Mouse (Mus musculus) CH12.LX (cell line): Measurements from ENCODE around the gene Ppm1l.

ENCODE experiments used
- CTCF ChIP-seq, 2 experiments: IDR thresholded peaks in 1 of 2; conservative IDR thresholded peaks in 1 of 2; 2 replicates each; pipeline ENCODE4 v1.5.1; 2011 to 2012; ENCODE audit warnings: low read depth in 2 of 2, low read length in 2 of 2, improper control_type of control experiment in 1 of 2, inconsistent platforms in 1 of 2, mild to moderate bottlenecking in 1 of 2, moderate library complexity in 1 of 2
- HCFC1 ChIP-seq: IDR thresholded peaks from 2 replicates; pipeline ENCODE4 v1.6.1; 2012; ENCODE audit warnings: low read depth, mild to moderate bottlenecking, inconsistent platforms, low read length, improper control_type of control experiment
- UBTF ChIP-seq: IDR thresholded peaks from 2 replicates; pipeline ENCODE4 v1.6.1; 2012; ENCODE audit warnings: low read depth, mild to moderate bottlenecking, inconsistent platforms, low read length, improper control_type of control experiment, moderate library complexity
- ZNF384 ChIP-seq: IDR thresholded peaks from 2 replicates; pipeline ENCODE4 v1.6.1; 2012; ENCODE audit warnings: low read depth, low read length, improper control_type of control experiment, inconsistent platforms

GRCm38 (mm10) chr3:69440761-69441160, 124.1 kb downstream of the Ppm1l start:
- TF ChIP-seq ZNF384 (no peak), CTCF (conservative IDR thresholded peaks at IDR 0.05 in 1 of 2, IDR thresholded peaks at IDR 0.05 in 1 of 2; ENCODE audit: low read depth in 2 of 2, low read length in 2 of 2) (no peak), UBTF (no peak), HCFC1 (no peak)
